Mouse (Mus musculus) splenic B cell, adult 2 months (primary cell): Measurements from ENCODE around the gene H2-T24.
A peak's percentile ranks its signal among the peaks of the same experiment; 100 is the strongest.
"Not testable (repeated sequence)": the region's sequence is repeated elsewhere in the genome, so short reads cannot be mapped to it uniquely, and the experiment has no call there.

Source experiments
- DNase-seq: peaks from one replicate; pipeline ENCODE4 v3.0.0-alpha.2; 2011; ENCODE audit warnings: low read depth, low spot score
- H3K27me3 ChIP-seq: 2 replicates; pipeline ENCODE4 v1.6.1; 2012; ENCODE audit warnings: mild to moderate bottlenecking, low read length, moderate library complexity, mixed read lengths; ENCODE audit not compliant: control insufficient read depth, poor library complexity, insufficient read depth, severe bottlenecking
- H3K36me3 ChIP-seq: 2 replicates; pipeline ENCODE4 v1.6.1; 2012; ENCODE audit warnings: mild to moderate bottlenecking, low read length, moderate library complexity, mixed read lengths; ENCODE audit not compliant: control insufficient read depth, poor library complexity, insufficient read depth, severe bottlenecking

Gene H2-T24

GRCm38 (mm10) chr17:36020191-36021073, at the start of gene H2-T24:
Gene H2-T24 (minus strand): TSS chr17:36020560.
- peak; percentile 93 for DNase-seq
- H3K36me3 ChIP-seq: peaks cover 10% of the 10 kb centered on the region
- no peaks in the 10 kb centered on the region for H3K27me3 ChIP-seq

- no peaks in the 10 kb centered on the region for H3K36me3 ChIP-seq
Observed at GRCm38 (mm10) chr17:36060829-36061228, 40.5 kb upstream of the H2-T24 start.

DNA sequence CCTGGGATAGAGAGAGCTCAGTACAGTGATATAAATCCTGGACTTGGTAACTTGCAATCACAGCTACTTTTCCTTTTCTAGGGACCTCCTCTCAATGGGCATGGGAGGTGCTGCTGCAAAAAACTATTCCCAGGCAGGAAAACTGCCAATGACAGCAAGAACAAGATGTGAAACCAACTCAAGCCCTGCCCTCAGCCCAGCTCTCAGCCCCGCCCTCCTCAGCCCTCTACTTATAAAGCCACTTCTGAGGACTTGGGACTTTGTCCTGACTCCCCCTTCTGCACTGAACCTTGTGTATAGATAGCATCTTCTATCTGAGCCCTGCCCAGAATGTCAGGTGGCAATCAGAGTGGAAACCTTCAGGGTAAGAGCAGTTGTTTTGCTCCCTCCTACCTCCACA, 38.0 kb upstream of the H2-T24 start, which contains the start of gene Gm11127:
Gene Gm11127 (minus strand): TSS at position 10 of the 400 bp plus-strand sequence.
- H3K36me3 ChIP-seq, DNase-seq, H3K27me3 ChIP-seq: not testable (repeated sequence)

More at GRCm38 (mm10) chr17:36060829-36061228, 40.5 kb upstream of the H2-T24 start:
- H3K27me3 ChIP-seq: no peaks in the 10 kb centered on the region
- peak; percentile 93 for DNase-seq

DNA sequence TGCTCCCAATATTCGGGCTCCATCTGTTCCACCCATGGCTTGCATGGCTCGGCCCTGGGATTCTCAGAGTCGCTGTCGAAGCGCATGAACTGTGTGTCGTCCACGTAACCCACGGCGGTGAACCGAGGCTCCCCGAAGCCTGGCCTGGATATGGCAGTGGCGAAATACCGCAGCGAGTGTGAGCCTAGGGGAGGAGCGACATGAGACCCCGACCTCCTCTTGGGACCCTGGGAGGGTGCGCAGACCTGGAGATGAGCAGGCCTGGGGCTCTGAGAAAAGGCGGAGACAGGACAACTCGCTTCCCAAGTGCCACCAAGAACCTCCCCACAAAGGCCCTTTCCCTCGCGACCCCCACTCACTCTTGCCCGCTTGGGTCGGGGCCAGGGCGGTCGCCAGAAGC, 37.6 kb upstream of the H2-T24 start:
- H3K27me3 ChIP-seq, H3K36me3 ChIP-seq, DNase-seq: not testable (repeated sequence)

DNA sequence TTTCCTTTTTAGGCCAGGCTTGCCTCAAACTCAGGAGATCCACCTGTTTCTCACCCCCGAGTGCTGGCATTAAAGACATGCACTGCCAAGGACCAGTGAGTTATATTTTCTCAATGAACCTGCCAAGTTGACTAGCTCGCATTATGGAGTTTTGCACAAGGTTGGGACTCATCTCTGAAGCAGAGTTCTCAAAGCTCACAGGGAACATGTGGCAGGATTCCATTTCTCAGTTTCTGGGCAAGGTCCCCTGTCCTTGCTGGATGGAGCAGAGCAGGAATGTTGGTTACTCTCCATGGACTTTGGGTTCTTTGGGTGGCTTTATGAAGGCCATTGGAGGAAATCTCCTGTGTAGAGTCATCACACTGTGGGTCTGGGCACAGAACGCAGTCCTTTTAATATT, 22.9 kb upstream of the H2-T24 start:
- Histone ChIP-seq H3K36me3 (no peaks in the 10 kb centered on the region), H3K27me3 (no peaks in the 10 kb centered on the region)
- no peak for DNase-seq

DNA sequence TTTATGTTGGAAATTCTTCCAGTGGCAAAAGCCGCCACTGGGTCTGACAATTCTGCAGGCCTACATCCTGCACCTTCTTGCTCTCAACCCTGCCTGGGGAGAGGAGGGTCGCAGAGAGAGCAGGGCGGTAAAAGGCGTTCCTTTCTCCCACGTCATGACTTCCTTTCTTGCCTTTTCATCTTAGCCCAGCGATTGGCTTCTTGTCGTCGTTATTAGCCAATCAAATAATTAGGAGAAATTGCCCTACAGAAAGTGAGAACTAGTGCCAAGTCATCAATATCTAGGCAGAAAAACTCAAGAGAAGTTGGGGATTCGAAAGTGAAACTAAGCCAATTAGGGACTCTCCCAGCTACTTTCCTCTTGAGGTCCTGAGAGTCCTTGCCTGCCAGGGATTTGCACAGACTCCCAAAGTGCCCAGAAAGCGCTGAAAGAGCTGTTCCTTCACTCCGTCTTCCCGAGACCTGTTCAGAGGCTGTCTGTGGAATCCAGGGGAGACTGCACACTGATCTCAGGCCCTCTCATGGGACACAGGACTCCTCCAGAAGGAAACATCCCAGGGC, 22.3 kb upstream of the H2-T24 start, which contains the start of the genes H2-T22 and Gm6034:
Gene H2-T22 (minus strand): TSS at position 138 of the 560 bp plus-strand sequence.
Gene Gm6034 (plus strand): TSS at position 352 of the 560 bp plus-strand sequence.
- not testable (repeated sequence) for H3K27me3 ChIP-seq, H3K36me3 ChIP-seq
- peak; percentile 95 for DNase-seq

DNA sequence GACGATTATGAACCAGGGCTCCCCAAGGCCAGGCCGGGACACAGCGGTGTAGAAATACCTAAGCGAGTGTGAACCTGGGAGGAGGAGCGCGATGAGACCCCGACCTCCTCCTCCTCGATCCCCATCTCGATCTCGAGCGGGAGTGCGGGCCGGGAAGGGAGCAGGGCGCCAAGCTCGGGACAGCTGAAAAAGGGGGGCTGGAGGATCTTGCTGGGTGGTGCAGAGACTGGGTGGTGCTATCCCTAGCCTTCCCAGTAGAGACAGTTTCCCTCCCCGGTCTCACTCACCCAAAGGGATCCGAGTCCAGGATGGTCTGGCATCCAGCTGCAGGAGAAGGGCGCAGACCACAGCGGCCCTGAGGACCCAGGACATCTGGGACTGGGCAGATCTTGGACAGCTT, 21.7 kb upstream of the H2-T24 start:
- not testable (repeated sequence) for H3K36me3 ChIP-seq, DNase-seq, H3K27me3 ChIP-seq

DNA sequence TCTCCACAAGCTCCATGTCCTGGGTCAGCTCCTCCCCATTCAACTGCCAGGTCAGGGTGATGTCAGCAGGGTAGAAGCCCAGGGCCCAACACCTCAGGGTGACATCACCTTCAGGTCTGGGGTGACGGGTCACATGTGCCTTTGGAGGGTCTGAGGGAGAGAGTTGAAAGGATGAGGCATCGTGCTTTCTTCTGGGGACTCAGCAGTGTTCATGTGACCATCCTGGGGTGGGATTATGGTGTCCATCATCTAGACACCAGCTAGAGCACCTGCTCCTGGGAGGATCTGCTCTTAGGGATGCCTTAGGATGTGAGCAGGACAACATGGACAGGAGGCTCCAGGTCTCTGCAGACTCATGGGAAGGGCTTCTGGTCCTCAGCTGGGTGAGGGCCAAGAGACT, 20.2 kb upstream of the H2-T24 start:
- H3K36me3 ChIP-seq, H3K27me3 ChIP-seq, DNase-seq: not testable (repeated sequence)

- H3K27me3 ChIP-seq, DNase-seq, H3K36me3 ChIP-seq: not testable (repeated sequence)
Observed at GRCm38 (mm10) chr17:36036126-36036525, 15.8 kb upstream of the H2-T24 start.

GRCm38 (mm10) chr17:36035010-36035638, 14.8 kb upstream of the H2-T24 start:
- peak; percentile 76 for DNase-seq
- not testable (repeated sequence) for H3K27me3 ChIP-seq, H3K36me3 ChIP-seq

GRCm38 (mm10) chr17:36034524-36034923, 14.2 kb upstream of the H2-T24 start:
- H3K27me3 ChIP-seq, DNase-seq, H3K36me3 ChIP-seq: not testable (repeated sequence)

GRCm38 (mm10) chr17:36032351-36032875, 12.1 kb upstream of the H2-T24 start, which contains the start of gene H2-T23:
Gene H2-T23 (minus strand): TSS chr17:36032855.
- H3K36me3 ChIP-seq, H3K27me3 ChIP-seq: not testable (repeated sequence)
- peak; percentile 86 for DNase-seq

DNA sequence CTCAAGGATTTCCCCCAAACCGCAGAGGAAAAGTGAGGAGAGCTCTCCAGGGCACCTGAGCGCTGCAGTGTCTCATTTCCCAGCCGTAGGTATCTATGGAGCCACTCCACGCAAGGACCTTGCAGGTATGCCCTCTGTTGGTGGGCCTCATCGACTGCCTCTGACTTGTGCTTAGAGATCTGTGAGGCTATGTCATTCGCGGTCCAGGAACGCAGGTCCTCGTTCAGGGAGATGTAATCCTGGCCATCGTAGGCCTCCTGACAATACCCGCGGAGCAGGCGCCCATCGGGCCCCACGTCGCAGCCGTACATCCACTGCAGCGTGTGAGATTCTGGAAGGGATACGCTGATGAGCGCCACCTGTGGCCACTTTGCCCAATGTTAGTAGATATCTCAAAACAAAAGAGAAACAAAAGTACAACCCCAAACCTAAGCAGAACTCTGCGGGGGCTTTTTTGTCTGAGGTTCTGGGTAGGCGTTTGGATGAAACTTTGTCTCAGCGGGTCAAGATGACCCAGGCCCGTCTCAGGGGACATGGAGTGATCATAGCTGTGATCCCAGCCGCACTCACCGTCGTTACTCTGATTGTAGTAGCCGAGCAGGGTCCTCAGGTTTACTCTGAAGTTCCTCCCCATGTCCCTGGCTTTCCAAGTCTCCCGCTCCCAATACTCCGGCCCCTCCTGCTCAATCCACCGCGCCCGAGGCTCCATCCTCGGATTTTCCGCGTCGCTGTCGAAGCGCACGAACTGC, 11.4 kb upstream of the H2-T24 start:
- not testable (repeated sequence) for H3K27me3 ChIP-seq, H3K36me3 ChIP-seq
- peak; percentile 67 for DNase-seq
